In genomic region chr6:108309391-108310182, GRCm38 (mm10) we compare ENCODE assay signal across 21 mouse cellular contexts.
DNase-seq lines count a peak whose midpoint lies in the region; ATAC-seq lines count a peak whose summit lies in the region.
"Had no signal": no experiment of that assay in that cellular context is flagged by ENCODE, and none has a peak within 500 bp of the region (broad histone marks: within the 10 kb centered on the region; RNA-seq: fewer than 3 reads in every experiment).

No protein-coding gene starts in this region.

- DNase-seq in heart, embryonic 10.5 days (ENCODE audit: low spot score) = no peak
- no peak for DNase-seq in heart, adult 8-10 months (ENCODE audit: low spot score)
- DNase-seq in thymus, postnatal 14 days = no peak
- no peak for DNase-seq in cerebellum, postnatal 25 days
- DNase-seq: adrenal gland, postnatal 10 days; cerebellum, adult 9-11 months; heart, postnatal 4 days; kidney, adult 8-10 months; kidney, postnatal 4 days; layer of hippocampus, postnatal 36 days; liver; lung, adult 18-20 months; spleen, adult 18-20 months; thymus, postnatal 36 days had no signal

- no peaks in the 10 kb centered on the region for H3K9me3 ChIP-seq in heart, embryonic 10.5 days
- no peaks in the 10 kb centered on the region for H3K9me3 ChIP-seq in megakaryocyte, embryonic 14.5 days
- H3K9me3 ChIP-seq: embryonic facial prominence, embryonic 12.5 days; neural tube, embryonic 13.5 days had no signal

- ATAC-seq in megakaryocyte, adult 5-6 weeks (ENCODE audit: poor library complexity, severe bottlenecking) = no peak
- peak; percentile 51 for ATAC-seq in activated CD4-positive, CD25-positive, alpha-beta regulatory T cell, adult 4 months
- ATAC-seq in inflammation-experienced regulatory T-cells, adult 6 months = peak; percentile 33
- ATAC-seq: hindbrain, postnatal 0 days had no signal

- H3K27ac ChIP-seq in heart, embryonic 10.5 days = peak overlapping the region; percentile 3; the same call in 1 of the 2 replicates
- H3K27ac ChIP-seq: embryonic facial prominence, embryonic 12.5 days; hindbrain, postnatal 0 days; neural tube, embryonic 13.5 days had no signal

- no peaks in the 10 kb centered on the region for H3K27me3 ChIP-seq in heart, embryonic 10.5 days (ENCODE audit: insufficient read depth, poor library complexity, severe bottlenecking)
- H3K27me3 ChIP-seq in megakaryocyte, embryonic 14.5 days (replicated peaks) = no peaks in the 10 kb centered on the region
- H3K27me3 ChIP-seq: embryonic facial prominence, embryonic 12.5 days; neural tube, embryonic 13.5 days had no signal

- no peak overlapping the region for H3K4me3 ChIP-seq in heart, embryonic 10.5 days
- peak overlapping the region; percentile 39 for H3K4me3 ChIP-seq in megakaryocyte, embryonic 14.5 days (replicated peaks)
- H3K4me3 ChIP-seq: embryonic facial prominence, embryonic 12.5 days; neural tube, embryonic 13.5 days had no signal

- 44% methylated on average over 8 of the region's 8 CpGs for WGBS in heart, embryonic 10.5 days

- peaks cover 55% of the 10 kb centered on the region for H3K4me1 ChIP-seq in heart, embryonic 10.5 days
- peaks cover 64% of the 10 kb centered on the region for H3K4me1 ChIP-seq in megakaryocyte, embryonic 14.5 days

- H3K36me3 ChIP-seq in heart, embryonic 10.5 days = no peaks in the 10 kb centered on the region
- no peaks in the 10 kb centered on the region for H3K36me3 ChIP-seq in megakaryocyte, embryonic 14.5 days (replicated peaks; ENCODE audit: low read length)
- H3K36me3 ChIP-seq: embryonic facial prominence, embryonic 12.5 days; neural tube, embryonic 13.5 days had no signal
